Mouse (Mus musculus) MEL (cell line): ENCODE measurements at regions not wholly inside any gene's neighbourhood (a gene's known extent, or its start where the extent isn't known, plus 50 kb on each side); places are given as distances from the start of the nearest gene placed in this dataset.

Source experiments
- DNase-seq: peaks from one replicate; pipeline ENCODE4 v3.0.0; 2011; ENCODE audit warnings: low read depth, low spot score
- H3K27ac ChIP-seq: 2 replicates; pipeline ENCODE4 v1.5.1; 2012; ENCODE audit warnings: low read depth, mild to moderate bottlenecking, control low read depth, low read length, moderate library complexity; ENCODE audit not compliant: control insufficient read depth
- H3K27me3 ChIP-seq, 2 experiments: fragments of 150-350 bp in 1 of 2; sonication (generic) in 1 of 2; 2 replicates each; pipeline ENCODE4 v1.6.1; 2012; ENCODE audit warnings: low read length in 2 of 2, mild to moderate bottlenecking in 2 of 2, improper control_type of control experiment in 1 of 2, moderate library complexity in 1 of 2; ENCODE audit not compliant: insufficient read depth in 2 of 2, control insufficient read depth in 1 of 2
- H3K36me3 ChIP-seq, 2 experiments: 2 replicates each; pipeline ENCODE4 v1.6.1; 2012 to 2014; ENCODE audit warnings: low read length in 2 of 2, improper control_type of control experiment in 1 of 2, inconsistent platforms in 1 of 2, mild to moderate bottlenecking in 1 of 2; ENCODE audit not compliant: insufficient read depth in 2 of 2, control insufficient read depth in 1 of 2
- H3K4me1 ChIP-seq, 2 experiments: fragments of 150-350 bp in 1 of 2; sonication (generic) in 1 of 2; 2 replicates each; pipeline ENCODE4 v1.6.1; 2012; ENCODE audit warnings: low read length in 2 of 2, improper control_type of control experiment in 1 of 2, mild to moderate bottlenecking in 1 of 2; ENCODE audit not compliant: insufficient read depth in 2 of 2, control insufficient read depth in 1 of 2
- H3K4me3 ChIP-seq, 2 experiments: fragments of 150-350 bp in 1 of 2; sonication (generic) in 1 of 2; 2 replicates each; pipeline ENCODE4 v1.5.1; 2012; ENCODE audit warnings: low read depth in 2 of 2, low read length in 2 of 2, mild to moderate bottlenecking in 2 of 2, moderate library complexity in 2 of 2, control low read depth in 1 of 2, improper control_type of control experiment in 1 of 2; ENCODE audit not compliant: control insufficient read depth in 1 of 2, insufficient read depth in 1 of 2
- H3K79me2 ChIP-seq: 2 replicates; pipeline ENCODE4 v1.6.1; 2012; ENCODE audit warnings: mild to moderate bottlenecking, low read length, moderate library complexity; ENCODE audit not compliant: control insufficient read depth, poor library complexity, insufficient read depth
- H3K9ac ChIP-seq: 2 replicates; pipeline ENCODE4 v1.6.1; 2012; ENCODE audit warnings: low read depth, mild to moderate bottlenecking, control low read depth, low read length, moderate library complexity; ENCODE audit not compliant: control insufficient read depth, poor library complexity, severe bottlenecking
- H3K9me3 ChIP-seq: fragments of 150-350 bp; sonication (generic); replicated peaks from 2 replicates; pipeline ENCODE4 v1.6.1; 2012; ENCODE audit warnings: mild to moderate bottlenecking, low read length, improper control_type of control experiment, moderate library complexity; ENCODE audit not compliant: insufficient read depth
- BHLHE40 ChIP-seq: IDR thresholded peaks from 2 replicates; pipeline ENCODE4 v1.6.1; 2012; ENCODE audit warnings: low read depth, mild to moderate bottlenecking, inconsistent platforms, low read length, improper control_type of control experiment, borderline replicate concordance
- CTCF ChIP-seq, 3 experiments: IDR thresholded peaks in 2 of 3; conservative IDR thresholded peaks in 1 of 3; 2 replicates each; pipeline ENCODE4 v1.5.1; 2011 to 2012; ENCODE audit warnings: low read length in 3 of 3, low read depth in 2 of 3, mild to moderate bottlenecking in 2 of 3, improper control_type of control experiment in 1 of 3, inconsistent platforms in 1 of 3, mixed read lengths in 1 of 3, moderate library complexity in 1 of 3; ENCODE audit not compliant: control insufficient read depth in 1 of 3, insufficient read depth in 1 of 3, poor library complexity in 1 of 3, severe bottlenecking in 1 of 3
- GABPA ChIP-seq: IDR thresholded peaks from 2 replicates; pipeline ENCODE4 v1.6.1; 2012; ENCODE audit warnings: low read depth, mild to moderate bottlenecking, inconsistent platforms, low read length, improper control_type of control experiment, moderate library complexity
- JUND ChIP-seq: IDR thresholded peaks from 2 replicates; pipeline ENCODE4 v1.6.1; 2011; ENCODE audit warnings: low read depth, mild to moderate bottlenecking, improper control_type of control experiment, low read length
- KAT2A ChIP-seq: conservative IDR thresholded peaks from 2 replicates; pipeline ENCODE4 v1.6.1; 2012; ENCODE audit warnings: low read depth, low read length, improper control_type of control experiment, inconsistent platforms
- MAX ChIP-seq: IDR thresholded peaks from 2 replicates; pipeline ENCODE4 v1.6.1; 2011; ENCODE audit warnings: low read length, improper control_type of control experiment
- MEF2A ChIP-seq: IDR thresholded peaks from 2 replicates; pipeline ENCODE4 v1.6.1; 2014; ENCODE audit warnings: low read depth, mild to moderate bottlenecking, inconsistent platforms, low read length, improper control_type of control experiment; ENCODE audit not compliant: poor library complexity, insufficient replicate concordance, severe bottlenecking; ENCODE audit errors: extremely low read depth
- MXI1 ChIP-seq: IDR thresholded peaks from 2 replicates; pipeline ENCODE4 v1.6.1; 2011; ENCODE audit warnings: mild to moderate bottlenecking, low read depth, low read length, improper control_type of control experiment
- MYC ChIP-seq: IDR thresholded peaks from 2 replicates; pipeline ENCODE4 v1.6.1; 2011; ENCODE audit warnings: low read depth, mild to moderate bottlenecking, low read length, improper control_type of control experiment, moderate library complexity
- NRF1 ChIP-seq: IDR thresholded peaks from 2 replicates; pipeline ENCODE4 v1.6.1; 2014; ENCODE audit warnings: low read depth, mild to moderate bottlenecking, inconsistent platforms, low read length, improper control_type of control experiment, moderate library complexity; ENCODE audit not compliant: poor library complexity, insufficient read depth, severe bottlenecking
- POLR2AphosphoS2 ChIP-seq: IDR thresholded peaks from 2 replicates; pipeline ENCODE4 v1.6.1; 2011; ENCODE audit warnings: low read length, improper control_type of control experiment
- POLR2AphosphoS5 ChIP-seq: IDR thresholded peaks from 2 replicates; pipeline ENCODE4 v1.6.1; 2012; ENCODE audit warnings: low read depth, borderline replicate concordance, mild to moderate bottlenecking, inconsistent platforms, low read length, moderate library complexity, mixed read lengths
- RAD21 ChIP-seq: IDR thresholded peaks from 2 replicates; pipeline ENCODE4 v1.6.1; 2011; ENCODE audit warnings: mild to moderate bottlenecking, low read depth, low read length, improper control_type of control experiment
- RCOR1 ChIP-seq: IDR thresholded peaks from 2 replicates; pipeline ENCODE4 v1.6.1; 2012; ENCODE audit warnings: low read depth, mild to moderate bottlenecking, inconsistent platforms, low read length, improper control_type of control experiment
- SIN3A ChIP-seq: IDR thresholded peaks from 2 replicates; pipeline ENCODE4 v1.6.1; 2012; ENCODE audit warnings: low read length, improper control_type of control experiment, inconsistent platforms
- TAL1 ChIP-seq: IDR thresholded peaks from 2 replicates; pipeline ENCODE4 v1.6.1; 2012; ENCODE audit warnings: mild to moderate bottlenecking, inconsistent platforms, low read length, moderate library complexity, mixed read lengths
- TBP ChIP-seq: IDR thresholded peaks from 2 replicates; pipeline ENCODE4 v1.8.0; 2011; ENCODE audit warnings: low read depth, low read length, improper control_type of control experiment
- TCF12 ChIP-seq: IDR thresholded peaks from 2 replicates; pipeline ENCODE4 v1.6.1; 2014; ENCODE audit warnings: low read depth, mild to moderate bottlenecking, inconsistent platforms, low read length, improper control_type of control experiment, moderate library complexity
- USF2 ChIP-seq, 2 experiments: IDR thresholded peaks; 2 replicates each; pipeline ENCODE4 v1.6.1; 2011 to 2012; ENCODE audit warnings: improper control_type of control experiment in 2 of 2, low read length in 2 of 2, borderline replicate concordance in 1 of 2, inconsistent platforms in 1 of 2, low read depth in 1 of 2, mild to moderate bottlenecking in 1 of 2; ENCODE audit not compliant: insufficient read depth in 1 of 2
- ZC3H11A ChIP-seq: IDR thresholded peaks from 2 replicates; pipeline ENCODE4 v1.6.1; 2012; ENCODE audit warnings: low read depth, mild to moderate bottlenecking, inconsistent platforms, low read length, improper control_type of control experiment
- ZMIZ1 ChIP-seq: IDR thresholded peaks from 2 replicates; pipeline ENCODE4 v1.6.1; 2012; ENCODE audit warnings: low read depth, mild to moderate bottlenecking, inconsistent platforms, low read length, improper control_type of control experiment, moderate library complexity
- ZNF384 ChIP-seq: IDR thresholded peaks from 2 replicates; pipeline ENCODE4 v1.6.1; 2012; ENCODE audit warnings: low read depth, mild to moderate bottlenecking, inconsistent platforms, low read length, improper control_type of control experiment

GRCm38 (mm10) chr1:186901548-186901947, 65.7 kb upstream of the D1Pas1 start:
- DNase-seq, result no peak
- Histone ChIP-seq H3K9me3 (no peaks in the 10 kb centered on the region), H3K27ac (no peak overlapping the region), H3K4me3 (no peak overlapping the region), H3K4me1 (no peaks in the 10 kb centered on the region), H3K27me3 (no peaks in the 10 kb centered on the region), H3K36me3 (no peaks in the 10 kb centered on the region)
- TF ChIP-seq CTCF (IDR thresholded peaks at IDR 0.05 in 2 of 3, conservative IDR thresholded peaks at IDR 0.05 in 1 of 3; ENCODE audit: control insufficient read depth in 1 of 3, insufficient read depth in 1 of 3, low read depth in 2 of 3, low read length in 3 of 3, poor library complexity in 1 of 3, severe bottlenecking in 1 of 3), result no peak
- TF ChIP-seq TCF12, result no peak
- no peak for TF ChIP-seq TAL1
- no peak for TF ChIP-seq POLR2AphosphoS2
- no peak for TF ChIP-seq MAX
- TF ChIP-seq RAD21, result no peak
- TF ChIP-seq RCOR1, result no peak
- TF ChIP-seq MYC, result no peak
- no peak for TF ChIP-seq USF2 (IDR thresholded peaks at IDR 0.05; ENCODE audit: borderline replicate concordance in 1 of 2, insufficient read depth in 1 of 2, low read depth in 1 of 2, low read length in 2 of 2)
- no peak for TF ChIP-seq KAT2A
- TF ChIP-seq MEF2A, result no peak
- TF ChIP-seq GABPA, result no peak
- TF ChIP-seq TBP, result no peak
- no peak for TF ChIP-seq JUND
- TF ChIP-seq NRF1, result no peak
- TF ChIP-seq ZC3H11A, result no peak
- no peak for TF ChIP-seq SIN3A
- TF ChIP-seq, all 39 proteins: peak for 0
- Histone ChIP-seq H3K9ac (no peak overlapping the region), H3K79me2 (no peaks in the 10 kb centered on the region)

GRCm38 (mm10) chr1:186898203-186898602, 69.0 kb upstream of the D1Pas1 start:
- Histone ChIP-seq H3K79me2 (no peaks in the 10 kb centered on the region), H3K36me3 (no peaks in the 10 kb centered on the region), H3K4me1 (no peaks in the 10 kb centered on the region), H3K9ac (no peak overlapping the region), H3K4me3 (no peak overlapping the region)
- TF ChIP-seq KAT2A (no peak), BHLHE40 (no peak), MXI1 (no peak), ZMIZ1 (no peak), POLR2AphosphoS5 (no peak), ZNF384 (no peak), CTCF (IDR thresholded peaks at IDR 0.05 in 2 of 3, conservative IDR thresholded peaks at IDR 0.05 in 1 of 3; ENCODE audit: control insufficient read depth in 1 of 3, insufficient read depth in 1 of 3, low read depth in 2 of 3, low read length in 3 of 3, poor library complexity in 1 of 3, severe bottlenecking in 1 of 3) (no peak)
- TF ChIP-seq, all 39 proteins: peak for 0
- Histone ChIP-seq H3K27me3 (no peaks in the 10 kb centered on the region), H3K27ac (no peak overlapping the region), H3K9me3 (no peaks in the 10 kb centered on the region)
- DNase-seq, result no peak
